Mouse (Mus musculus) liver, embryonic 16.5 days (tissue): ENCODE data around the gene Myo3a. TPM values are rescaled to one million over a fixed set of nuclear protein-coding genes. Genes with fewer than 3 reads are reported as not detected.

ENCODE experiments used
- ATAC-seq: fragments of 200-750 bp; cut with Nextera tagmentation; 2 replicates; pipeline ENCODE4 v1.8.0; 2017; ENCODE audit warnings: low read depth, mild to moderate bottlenecking, moderate number of reproducible peaks, moderate library complexity
- H3K27ac ChIP-seq: fragments of 300-500 bp; sonication (generic); 2 replicates; pipeline ENCODE4 v1.5.1; 2014; ENCODE audit warnings: mild to moderate bottlenecking, low read length
- H3K27me3 ChIP-seq: fragments of 300-500 bp; sonication (generic); 2 replicates; pipeline ENCODE4 v1.6.1; 2014; ENCODE audit warnings: low read depth, low read length, mixed read lengths; ENCODE audit not compliant: control insufficient read depth, insufficient read depth
- H3K36me3 ChIP-seq: fragments of 300-500 bp; sonication (generic); 2 replicates; pipeline ENCODE4 v1.6.1; 2014; ENCODE audit warnings: mild to moderate bottlenecking; ENCODE audit not compliant: control insufficient read depth, insufficient read depth
- H3K4me1 ChIP-seq: fragments of 300-500 bp; sonication (generic); 2 replicates; pipeline ENCODE4 v1.6.1; 2014; ENCODE audit warnings: low read depth, low read length, mixed read lengths; ENCODE audit not compliant: control insufficient read depth
- H3K4me2 ChIP-seq: fragments of 300-500 bp; sonication (generic); 2 replicates; pipeline ENCODE4 v1.6.1; 2014; ENCODE audit warnings: low read depth, low read length, mixed read lengths
- H3K4me3 ChIP-seq: fragments of 300-500 bp; sonication (generic); 2 replicates; pipeline ENCODE4 v1.5.1; 2014; ENCODE audit warnings: low read depth, mild to moderate bottlenecking, low read length
- H3K9ac ChIP-seq: fragments of 300-500 bp; sonication (generic); 2 replicates; pipeline ENCODE4 v1.6.1; 2014; ENCODE audit warnings: low read depth, low read length
- H3K9me3 ChIP-seq: fragments of 300-500 bp; sonication (generic); replicated peaks from 2 replicates; pipeline ENCODE4 v1.6.1; 2016; ENCODE audit warnings: low read length; ENCODE audit not compliant: control insufficient read depth
- WGBS: fragments of 180-500 bp; shearing (Covaris S2); extraction: QIAGEN DNeasy Blood & Tissue Kit; methylation state at CpG from one replicate; pipeline ENCODE4 v1.1.7; 2014; ENCODE audit not compliant: insufficient replicate concordance; 5-methylcytosine and 5-hydroxymethylcytosine counted together
- polyA plus RNA-seq: library from polyadenylated mRNA; unstranded; fragments of >200 nt; fragmentation: Nextera tagmentation; extraction: Ambion mirVana; gene quantifications from 2 replicates; pipeline ENCODE4 v1.2.1, GENCODE M21; 2015

Myo3a gene
- polyA plus RNA-seq, 1 experiment from 2014 or later = not detected

DNA sequence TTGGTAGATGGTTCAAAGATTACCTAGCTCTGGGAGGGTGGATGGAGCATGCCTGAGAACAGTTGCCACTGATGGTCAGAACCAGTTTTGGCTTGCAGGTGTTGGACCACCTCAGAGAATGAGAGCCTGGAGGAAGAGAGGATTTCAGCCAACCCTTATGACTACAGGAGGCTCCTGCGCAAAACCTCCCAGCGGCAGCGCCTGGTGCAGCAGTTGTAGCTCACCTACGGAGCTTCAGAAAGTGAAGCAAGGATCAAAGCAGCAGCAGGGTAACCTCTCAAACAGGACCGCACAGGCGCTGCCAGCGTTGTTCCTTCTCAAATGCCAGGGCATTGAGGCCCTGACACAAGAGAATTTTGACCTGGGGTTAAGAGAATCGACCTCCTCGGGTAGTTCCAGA, 390.6 kb downstream of the Myo3a start:
- no peaks in the 10 kb centered on the region for H3K9me3 ChIP-seq
- H3K27me3 ChIP-seq = peaks cover 50% of the 10 kb centered on the region
- no peak for ATAC-seq
- no peak overlapping the region for H3K27ac ChIP-seq
- H3K9ac ChIP-seq = no peak overlapping the region
- H3K4me1 ChIP-seq = no peaks in the 10 kb centered on the region
- no peaks in the 10 kb centered on the region for H3K36me3 ChIP-seq
- no peak overlapping the region for H3K4me2 ChIP-seq
- WGBS = 5% methylated on average over 9 of the region's 9 CpGs
- H3K4me3 ChIP-seq = no peak overlapping the region

- Histone ChIP-seq H3K27ac (no peak overlapping the region), H3K4me2 (no peak overlapping the region), H3K27me3 (peaks cover 65% of the 10 kb centered on the region), H3K36me3 (no peaks in the 10 kb centered on the region), H3K4me3 (no peak overlapping the region), H3K9me3 (no peaks in the 10 kb centered on the region), H3K9ac (no peak overlapping the region), H3K4me1 (no peaks in the 10 kb centered on the region)
- WGBS = 6% methylated on average over 12 of the region's 12 CpGs
- no peak for ATAC-seq
These were observed 392.1 kb downstream of the Myo3a start for GRCm38 (mm10) chr2:22619416-22619815.

- Histone ChIP-seq H3K27me3 (peaks cover 70% of the 10 kb centered on the region), H3K9me3 (no peaks in the 10 kb centered on the region), H3K4me2 (no peak overlapping the region), H3K27ac (no peak overlapping the region), H3K36me3 (no peaks in the 10 kb centered on the region), H3K9ac (no peak overlapping the region), H3K4me3 (no peak overlapping the region), H3K4me1 (no peaks in the 10 kb centered on the region)
- no peak for ATAC-seq
- WGBS = 4% methylated on average over 6 of the region's 6 CpGs
These were observed 392.7 kb downstream of the Myo3a start for GRCm38 (mm10) chr2:22620030-22620429.

DNA sequence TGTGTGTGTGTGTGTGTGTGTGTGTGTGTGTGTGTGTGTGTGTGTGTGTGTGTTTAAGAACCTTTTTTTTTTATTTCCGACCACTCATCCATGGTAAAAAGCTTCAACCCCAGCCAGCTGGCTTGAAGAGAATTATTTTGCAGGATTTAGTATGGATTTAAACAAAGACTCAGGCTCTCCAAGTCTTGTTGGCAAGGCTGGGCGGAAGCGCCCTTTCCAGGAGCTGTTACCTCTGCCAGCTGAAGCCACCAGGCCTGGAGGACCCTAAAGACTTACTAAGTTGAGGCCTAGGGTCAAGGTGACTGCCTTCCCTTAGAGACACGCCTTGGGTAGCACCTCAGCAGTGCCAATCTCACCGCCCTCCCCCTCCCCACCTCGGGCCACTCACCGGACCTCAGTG, 393.2 kb downstream of the Myo3a start:
- Histone ChIP-seq H3K27me3 (peaks cover 75% of the 10 kb centered on the region), H3K36me3 (no peaks in the 10 kb centered on the region), H3K4me3 (no peak overlapping the region), H3K9ac (no peak overlapping the region), H3K4me2 (no peak overlapping the region), H3K27ac (no peak overlapping the region), H3K4me1 (no peaks in the 10 kb centered on the region), H3K9me3 (no peaks in the 10 kb centered on the region)
- ATAC-seq = no peak
- WGBS = 10% methylated on average over 7 of the region's 7 CpGs

- Histone ChIP-seq H3K27me3 (peaks cover 79% of the 10 kb centered on the region), H3K9me3 (no peaks in the 10 kb centered on the region), H3K4me2 (no peak overlapping the region), H3K4me1 (no peaks in the 10 kb centered on the region), H3K36me3 (no peaks in the 10 kb centered on the region), H3K27ac (no peak overlapping the region), H3K9ac (no peak overlapping the region), H3K4me3 (no peak overlapping the region)
- ATAC-seq = no peak
- WGBS = 4% methylated on average over 20 of the region's 20 CpGs
These were observed 393.9 kb downstream of the Myo3a start for GRCm38 (mm10) chr2:22620978-22621827.

- Histone ChIP-seq H3K4me3 (no peak within 1 kb of the TSS; the same call in 1 of the 2 replicates), H3K9me3 (no peaks in the 10 kb centered on the region), H3K27me3 (peaks cover 83% of the 10 kb centered on the region), H3K27ac (no peak within 1 kb of the TSS), H3K9ac (no peak within 1 kb of the TSS), H3K4me1 (no peaks in the 10 kb centered on the region), H3K4me2 (no peak within 1 kb of the TSS), H3K36me3 (no peaks in the 10 kb centered on the region)
- under 1% methylated on average over 55 of the region's 55 CpGs for WGBS
- peak; percentile 21; the same call in 1 of the 2 replicates for ATAC-seq
These were observed 394.8 kb downstream of the Myo3a start, which contains the start of gene Gad2 for GRCm38 (mm10) chr2:22621828-22622731. TSS of gene Gad2 (plus strand) at chr2:22622205.

DNA sequence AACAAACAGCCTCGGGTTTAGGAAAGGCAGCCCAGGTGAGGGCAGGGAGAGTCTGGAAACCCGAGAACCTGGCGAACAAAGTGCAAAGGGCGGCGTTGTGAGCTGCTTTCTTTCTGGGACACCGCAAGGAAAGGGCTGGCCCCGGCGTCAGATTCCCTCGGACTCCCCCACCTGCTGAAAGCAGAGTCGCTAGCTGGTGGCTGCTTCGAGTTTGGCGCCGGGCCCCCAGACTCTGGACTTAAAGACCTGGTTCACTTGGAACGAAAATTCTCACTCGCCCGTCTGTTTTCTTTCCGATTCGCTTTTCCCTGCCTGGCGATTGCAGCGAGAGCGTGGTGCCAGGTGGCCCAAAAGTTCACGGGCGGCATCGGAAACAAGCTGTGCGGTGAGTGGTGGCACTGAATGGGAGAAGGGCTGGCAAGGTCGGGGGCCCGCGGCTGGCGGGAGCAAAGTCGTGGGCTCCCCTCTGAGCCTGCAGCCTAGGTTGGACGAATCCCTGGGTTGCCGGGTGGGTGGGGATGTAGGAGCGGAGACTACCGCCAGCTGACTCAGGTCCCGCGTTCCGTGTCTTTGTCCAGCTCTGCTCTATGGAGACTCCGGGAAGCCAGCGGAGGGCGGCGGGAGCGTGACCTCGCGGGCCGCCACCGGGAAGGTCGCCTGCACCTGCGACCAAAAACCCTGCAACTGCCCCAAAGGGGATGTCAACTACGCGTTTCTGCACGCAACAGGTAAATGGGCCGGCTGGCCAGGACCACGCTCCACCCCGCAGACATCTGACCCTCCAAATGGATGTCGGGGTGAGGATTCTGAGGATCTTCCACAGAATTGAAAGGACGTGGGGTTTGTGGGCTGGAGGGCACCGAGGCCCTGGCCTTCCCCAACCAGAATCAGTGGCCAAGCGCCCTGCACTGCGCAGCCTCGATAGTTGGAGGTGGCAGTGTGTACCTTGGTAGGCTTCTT, 396.1 kb downstream of the Myo3a start:
- Histone ChIP-seq H3K36me3 (no peaks in the 10 kb centered on the region), H3K9me3 (no peaks in the 10 kb centered on the region), H3K4me3 (no peak overlapping the region), H3K27ac (no peak overlapping the region), H3K4me2 (no peak overlapping the region), H3K9ac (no peak overlapping the region), H3K4me1 (no peaks in the 10 kb centered on the region), H3K27me3 (peaks cover 77% of the 10 kb centered on the region)
- ATAC-seq = no peak
- WGBS = under 1% methylated on average over 60 of the region's 60 CpGs

DNA sequence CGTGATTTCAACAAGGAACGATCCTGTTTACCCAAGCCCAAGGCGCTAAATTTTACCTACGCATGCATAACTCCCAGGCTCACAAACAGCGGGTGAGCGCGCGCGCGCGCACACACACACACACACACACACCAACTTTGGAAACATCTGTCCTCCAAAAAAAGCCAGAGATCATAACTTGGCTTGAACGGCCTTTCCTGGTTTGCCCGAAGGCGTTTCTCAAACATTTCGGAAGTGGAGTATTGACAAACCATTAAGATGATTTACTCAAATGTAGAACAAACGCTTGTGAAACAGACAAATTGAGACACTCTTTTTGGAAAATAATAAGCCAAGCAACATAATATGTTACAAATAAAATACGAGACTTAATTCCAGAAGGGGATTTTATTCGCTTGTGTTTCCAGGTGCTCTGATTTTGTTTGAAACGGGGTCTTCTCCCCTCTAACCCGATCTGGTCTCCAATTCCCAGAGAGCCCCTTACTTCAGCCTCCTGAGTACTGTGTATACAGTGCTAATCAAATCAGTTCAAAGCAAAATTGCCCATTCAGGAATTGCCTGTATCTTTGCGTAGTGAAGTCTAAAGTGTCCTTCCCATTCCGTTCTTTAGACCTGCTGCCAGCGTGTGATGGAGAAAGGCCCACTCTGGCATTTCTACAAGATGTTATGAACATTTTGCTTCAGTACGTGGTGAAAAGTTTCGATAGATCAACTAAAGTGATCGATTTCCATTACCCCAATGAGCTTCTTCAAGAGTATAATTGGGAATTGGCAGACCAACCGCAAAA, 397.1 kb downstream of the Myo3a start:
- WGBS = 5% methylated on average over 27 of the region's 27 CpGs
- H3K9ac ChIP-seq = no peak overlapping the region
- no peaks in the 10 kb centered on the region for H3K9me3 ChIP-seq
- no peak for ATAC-seq
- H3K4me3 ChIP-seq = no peak overlapping the region
- H3K36me3 ChIP-seq = no peaks in the 10 kb centered on the region
- peaks cover 69% of the 10 kb centered on the region for H3K27me3 ChIP-seq
- no peak overlapping the region for H3K27ac ChIP-seq
- H3K4me2 ChIP-seq = no peak overlapping the region
- H3K4me1 ChIP-seq = no peaks in the 10 kb centered on the region
